10 mouse cellular contexts compared by ENCODE assay signal in the genomic region with DNA sequence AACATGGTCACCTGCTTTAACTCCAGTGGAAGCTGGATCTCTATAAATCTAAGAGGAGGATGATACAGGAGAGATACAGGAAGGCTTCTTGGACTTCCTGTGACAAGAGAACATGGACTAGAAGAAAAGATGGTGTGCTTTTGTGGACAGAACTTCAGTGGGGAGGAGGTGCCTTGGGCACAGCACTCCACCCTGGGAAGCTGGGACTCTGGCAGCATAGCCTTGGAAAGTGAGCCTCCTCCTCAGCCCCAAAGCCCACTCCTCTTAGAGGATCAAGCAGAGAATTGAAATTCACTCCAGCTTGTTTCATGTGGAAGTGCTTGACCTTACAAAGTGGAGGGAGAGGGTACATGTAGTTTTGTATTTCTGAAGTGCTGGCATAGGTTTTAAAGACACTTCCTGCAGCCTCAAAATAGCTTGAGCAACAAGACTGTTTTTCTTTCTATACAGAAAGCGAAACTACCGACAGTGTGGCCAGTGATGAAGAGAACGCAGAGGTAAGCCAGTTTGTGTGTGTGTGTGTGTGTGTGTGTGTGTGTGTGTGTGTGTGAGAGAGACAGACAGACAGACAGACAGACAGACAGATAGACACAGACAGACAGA.
A peak's percentile ranks its signal among the peaks of the same experiment; 100 is the strongest.
DNase-seq lines count a peak whose midpoint lies in the region; ATAC-seq and TF ChIP-seq lines count a peak whose summit lies in the region.
"Had no signal": no experiment of that assay in that cellular context is flagged by ENCODE, and none has a peak within 500 bp of the region (broad histone marks: within the 10 kb centered on the region; RNA-seq: fewer than 3 reads in every experiment).

No protein-coding gene starts in this region.

- 56% methylated on average over 3 of the region's 3 CpGs for WGBS in kidney, adult 2 months
- WGBS in heart, postnatal 0 days, result 39% methylated on average over 3 of the region's 3 CpGs

- peak overlapping the region; percentile 72 for H3K9ac ChIP-seq in CH12.LX (ENCODE audit: insufficient read depth, low read depth)
- no peak overlapping the region for H3K9ac ChIP-seq in heart, postnatal 0 days (replicated peaks; ENCODE audit: low read depth, low read length)
- H3K9ac ChIP-seq: embryonic facial prominence, embryonic 12.5 days had no signal

- in situ Hi-C loops in CH12.LX (cut with MboI; ENCODE audit: low pct_ligation_motif_present, low pct_unique_long_range_greater_than_20kb, low sequenced_read_pairs), result loop anchor here (10.0 kb wide), 1 partner anchor 90 kb away; no protein-coding TSS in a partner anchor

- H3K9me3 ChIP-seq in CH12.LX (replicated peaks; ENCODE audit: low read length), result peaks cover 2% of the 10 kb centered on the region
- H3K9me3 ChIP-seq in heart, postnatal 0 days (replicated peaks; ENCODE audit: control insufficient read depth, low read length), result no peaks in the 10 kb centered on the region
- H3K9me3 ChIP-seq: embryonic facial prominence, embryonic 12.5 days had no signal

- no peak for TF ChIP-seq CTCF in kidney, adult 2 months (conservative IDR thresholded peaks at IDR 0.05; ENCODE audit: insufficient read depth, insufficient read length, low read depth, low read length)
- no peak for TF ChIP-seq CTCF in CH12.LX (conservative IDR thresholded peaks at IDR 0.05 in 1 of 2, IDR thresholded peaks at IDR 0.05 in 1 of 2; ENCODE audit: low read depth in 2 of 2, low read length in 2 of 2)
- no peak for TF ChIP-seq CTCF in heart, postnatal 0 days (IDR thresholded peaks at IDR 0.05; ENCODE audit: low read depth)

- dilution Hi-C loops in CH12.LX (cut with MboI; ENCODE audit: extremely low pct_ligation_motif_present, extremely low pct_unique_long_range_greater_than_20kb, low sequenced_read_pairs), result no loop called here

- no peaks in the 10 kb centered on the region for H3K79me2 ChIP-seq in CH12.LX (replicated peaks; ENCODE audit: control insufficient read depth, extremely low read depth, insufficient read depth, poor library complexity, severe bottlenecking)

- H3K36me3 ChIP-seq in kidney, adult 2 months (ENCODE audit: control insufficient read depth, insufficient read depth, low read length), result peaks cover 6% of the 10 kb centered on the region; the same call in 1 of the 2 replicates
- H3K36me3 ChIP-seq in CH12.LX (replicated peaks in 1 of 2; ENCODE audit: control insufficient read depth in 1 of 2, insufficient read depth in 1 of 2, low read length in 1 of 2), result peaks cover 20 to 57% of the 10 kb centered on the region in 2 experiments
- H3K36me3 ChIP-seq in heart, postnatal 0 days (replicated peaks; ENCODE audit: control insufficient read depth, insufficient read depth, low read length), result peaks cover 35% of the 10 kb centered on the region

- peak; percentile 51 for DNase-seq in kidney, adult 2 months
- no peak for DNase-seq in kidney, adult 11 months
- DNase-seq in CH12.LX (ENCODE audit: extremely low read depth), result peak; percentile 52
- no peak for DNase-seq in heart, postnatal 0 days (ENCODE audit: low spot score)
- no peak for DNase-seq in cerebellum, adult 8-10 months
- DNase-seq in gastrocnemius, postnatal 14 days, result no peak
- DNase-seq in testis, postnatal 14 days (ENCODE audit: low spot score), result no peak

- H3K4me1 ChIP-seq in kidney, adult 2 months (ENCODE audit: control insufficient read depth, insufficient read depth, low read length), result peaks cover 47% of the 10 kb centered on the region
- peaks cover 28 to 83% of the 10 kb centered on the region in 2 experiments for H3K4me1 ChIP-seq in CH12.LX (ENCODE audit: control insufficient read depth in 1 of 2, insufficient read depth in 2 of 2)
- peaks cover 22% of the 10 kb centered on the region for H3K4me1 ChIP-seq in heart, postnatal 0 days (ENCODE audit: control insufficient read depth, insufficient read depth)
- H3K4me1 ChIP-seq: embryonic facial prominence, embryonic 12.5 days had no signal

- no peak overlapping the region for H3K4me3 ChIP-seq in kidney, adult 2 months (ENCODE audit: insufficient read depth, low read depth, low read length)
- peak overlapping the region in 2 of 3 experiments; percentile 26 to 27 for H3K4me3 ChIP-seq in CH12.LX (replicated peaks in 1 of 3; ENCODE audit: low read depth in 2 of 3, low read length in 2 of 3, poor library complexity in 1 of 3)
- no peak overlapping the region for H3K4me3 ChIP-seq in heart, postnatal 0 days (ENCODE audit: low read depth, low read length)
- H3K4me3 ChIP-seq: embryonic facial prominence, embryonic 12.5 days had no signal

- no peak for ATAC-seq in heart, postnatal 0 days (ENCODE audit: insufficient read depth, low read depth)
- peak; percentile 61 for ATAC-seq in megakaryocyte, adult 5-6 weeks (ENCODE audit: poor library complexity, severe bottlenecking)
- ATAC-seq: Patski had no signal

- peak overlapping the region; percentile 96 for H3K27ac ChIP-seq in kidney, adult 2 months (ENCODE audit: insufficient read depth, low read depth, low read length)
- peak overlapping the region; percentile 89 for H3K27ac ChIP-seq in CH12.LX (ENCODE audit: insufficient read depth, low read depth)
- H3K27ac ChIP-seq in heart, postnatal 0 days (ENCODE audit: low read depth), result peak overlapping the region; percentile 86
- H3K27ac ChIP-seq: embryonic facial prominence, embryonic 12.5 days had no signal

- no peak for TF ChIP-seq POLR2A in kidney, adult 2 months (IDR thresholded peaks at IDR 0.05; ENCODE audit: low read depth, low read length)
- no peak for TF ChIP-seq POLR2A in CH12.LX (IDR thresholded peaks at IDR 0.05; ENCODE audit: low read depth, low read length)

- no peak for TF ChIP-seq RAD21 in CH12.LX (IDR thresholded peaks at IDR 0.05; ENCODE audit: low read depth, low read length)

- H3K27me3 ChIP-seq in kidney, adult 2 months (replicated peaks; ENCODE audit: control insufficient read depth, insufficient read depth, low read length), result no peaks in the 10 kb centered on the region
- H3K27me3 ChIP-seq in CH12.LX (replicated peaks), result no peaks in the 10 kb centered on the region
- H3K27me3 ChIP-seq in heart, postnatal 0 days (ENCODE audit: control insufficient read depth, insufficient read depth, low read length), result no peaks in the 10 kb centered on the region
- H3K27me3 ChIP-seq: embryonic facial prominence, embryonic 12.5 days; Patski had no signal

- intact Hi-C loops in gastrocnemius, postnatal 14 days (cut with DNase I; ENCODE audit: low total_unique reads), result no loop called here

- TF ChIP-seq EP300 in CH12.LX (IDR thresholded peaks at IDR 0.05; ENCODE audit: low read length), result no peak
- TF ChIP-seq EP300 in heart, postnatal 0 days (IDR thresholded peaks at IDR 0.05; ENCODE audit: low read depth), result no peak

- H3K4me2 ChIP-seq in CH12.LX (ENCODE audit: insufficient read depth, low read depth, poor library complexity, severe bottlenecking), result peak overlapping the region; percentile 85
- peak overlapping the region; percentile 35 for H3K4me2 ChIP-seq in heart, postnatal 0 days (ENCODE audit: low read depth, low read length)
- H3K4me2 ChIP-seq: embryonic facial prominence, embryonic 12.5 days had no signal

TF ChIP-seq in CH12.LX, 34 proteins besides CTCF, POLR2A, EP300 and RAD21:
- TF ChIP-seq ETS1 (conservative IDR thresholded peaks at IDR 0.05; ENCODE audit: low read depth, low read length), result peak; percentile 46
- TF ChIP-seq CHD1 (IDR thresholded peaks at IDR 0.05; ENCODE audit: low read depth, low read length), result no peak
- peak; percentile 37 for TF ChIP-seq IRF4 (IDR thresholded peaks at IDR 0.05; ENCODE audit: low read depth, low read length)
- no peak for TF ChIP-seq MAFK (IDR thresholded peaks at IDR 0.05; ENCODE audit: insufficient replicate concordance, low read length)
- peak; percentile 74; the same call in 1 of the 2 replicates for TF ChIP-seq MEF2A (IDR thresholded peaks at IDR 0.05; ENCODE audit: borderline replicate concordance, low read depth, low read length)
- TF ChIP-seq MAZ (IDR thresholded peaks at IDR 0.05; ENCODE audit: low read depth, low read length), result 0 out of 2 replicates have a peak, but pooled peaks have one; percentile 9

Comparison
In these comparisons a context has a peak if more than half of its experiments do, and no peak if none do; other contexts are left out.
1. DNase-seq: peak in kidney, adult 2 months (single experiment) and CH12.LX (single experiment); none in kidney, adult 11 months (single experiment), heart, postnatal 0 days (single experiment), cerebellum, adult 8-10 months (single experiment), gastrocnemius, postnatal 14 days (single experiment) and testis, postnatal 14 days (single experiment).
2. H3K4me3 ChIP-seq: peak in CH12.LX (2 of 3); none in kidney, adult 2 months (single experiment) and heart, postnatal 0 days (single experiment).
3. Peak in every context shown above with its lines, with median percentiles within 50 percentile points of each other: H3K27ac ChIP-seq.